Mouse (Mus musculus): ENCODE results near the gene Dgkh.
A peak's percentile ranks its signal among the peaks of the same experiment; 100 is the strongest.

Gene Dgkh

DNA sequence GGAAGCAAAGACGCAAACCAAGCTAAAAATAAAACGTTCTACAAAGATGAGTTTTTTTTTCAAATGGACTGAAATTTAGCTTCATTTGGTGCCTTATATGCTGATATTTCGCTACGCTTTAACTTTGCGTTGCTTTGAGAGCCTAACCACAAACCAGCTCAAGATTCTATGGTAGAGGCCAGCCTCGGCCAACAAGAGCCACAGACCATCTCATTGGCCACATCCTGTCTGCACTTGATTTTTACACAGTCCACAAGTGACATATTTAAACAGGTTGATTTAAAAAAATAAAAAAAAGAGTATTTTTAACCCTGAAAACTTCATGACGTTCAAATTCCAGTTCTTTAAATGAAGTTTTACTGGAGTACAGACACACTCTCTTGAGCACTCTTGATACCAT lies 16.5 kb downstream of the Dgkh start:
- no peak for DNase-seq

DNA sequence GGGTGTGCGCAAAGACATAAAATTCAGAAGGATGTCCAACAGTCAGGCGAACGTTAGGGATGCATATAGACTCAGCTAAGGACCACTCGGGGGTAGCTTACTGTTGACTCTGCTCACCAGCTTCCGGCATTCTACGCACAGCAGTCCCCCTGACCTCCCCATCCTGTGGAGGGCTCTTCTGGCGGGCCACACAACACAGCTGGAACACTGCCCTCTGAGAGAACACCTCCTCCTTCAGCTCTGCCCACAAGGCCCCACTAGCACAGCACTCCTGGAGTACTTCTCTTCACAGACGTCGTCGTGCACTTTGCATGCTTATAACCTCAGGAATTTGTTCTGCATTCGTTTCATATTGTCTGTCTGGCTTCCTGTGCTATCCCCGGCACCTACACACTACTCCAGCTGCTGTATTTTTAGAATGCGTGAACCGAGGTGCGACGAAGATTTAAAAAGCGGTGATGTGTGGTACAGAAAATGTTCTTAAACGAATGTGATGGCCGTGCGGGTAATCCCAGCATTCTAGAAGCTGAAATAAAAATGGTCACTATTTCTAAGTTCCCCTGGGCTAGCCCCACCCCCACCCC lies 19.9 kb downstream of the Dgkh start:
- no peak for DNase-seq

DNA sequence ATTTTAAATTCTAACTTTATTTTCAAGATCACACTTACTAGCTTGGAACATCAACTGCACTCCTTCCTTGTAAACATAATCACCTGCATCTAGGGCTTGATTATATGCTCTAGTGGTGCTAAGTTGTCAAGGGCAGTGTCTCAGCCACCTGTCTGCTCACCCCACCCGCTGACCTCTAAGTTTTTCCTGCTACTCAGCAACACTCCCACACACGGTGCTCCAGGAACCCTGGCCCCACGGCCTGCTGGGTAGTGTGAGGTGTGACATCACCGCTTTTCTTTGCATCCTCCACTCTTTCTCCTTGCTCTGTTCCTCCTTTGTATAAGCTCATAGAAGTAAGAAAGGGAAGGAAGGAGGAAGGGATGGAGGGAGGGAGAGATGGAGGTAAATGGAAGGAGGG lies 21.9 kb downstream of the Dgkh start:
- no peak for DNase-seq

DNA sequence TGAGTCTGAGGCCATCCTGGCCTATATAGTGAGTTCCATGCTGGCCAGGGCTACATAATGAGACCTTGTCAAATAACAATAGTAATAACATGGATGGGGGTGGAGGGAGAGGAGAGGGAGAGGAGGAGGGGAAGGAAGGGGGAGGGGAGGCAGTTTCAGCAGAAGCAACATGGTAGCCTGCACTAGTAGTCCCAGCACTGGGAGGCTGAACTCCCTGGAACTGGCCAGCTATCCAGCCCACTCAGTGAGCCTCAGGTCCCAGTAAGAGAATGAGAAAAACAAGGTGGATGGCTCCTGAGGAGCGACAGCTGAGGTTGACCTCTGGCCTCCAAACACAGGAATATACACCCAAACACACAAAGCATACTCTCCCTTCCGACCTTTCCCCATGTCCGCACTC lies 27.0 kb downstream of the Dgkh start:
- no peak for DNase-seq

DNA sequence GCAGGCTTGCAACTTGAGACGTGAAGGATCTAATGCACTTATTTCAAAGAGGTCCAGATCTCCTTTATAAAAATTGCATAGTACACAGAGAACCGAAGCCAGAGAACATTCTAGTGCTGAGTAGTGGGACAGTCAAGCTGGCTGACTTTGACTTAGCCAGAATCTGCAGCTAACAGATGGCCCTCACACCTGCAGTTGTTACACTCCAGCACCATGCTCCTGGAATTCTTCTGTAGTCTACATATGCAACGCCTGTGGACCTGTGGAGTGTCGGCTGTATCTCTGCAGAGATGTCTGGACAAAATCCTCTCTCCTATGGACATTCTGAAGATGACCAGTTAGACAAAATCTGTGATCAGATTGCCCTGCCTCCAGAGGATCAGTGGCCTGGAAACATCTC lies 28.6 kb downstream of the Dgkh start:
- DNase-seq, result no peak

DNA sequence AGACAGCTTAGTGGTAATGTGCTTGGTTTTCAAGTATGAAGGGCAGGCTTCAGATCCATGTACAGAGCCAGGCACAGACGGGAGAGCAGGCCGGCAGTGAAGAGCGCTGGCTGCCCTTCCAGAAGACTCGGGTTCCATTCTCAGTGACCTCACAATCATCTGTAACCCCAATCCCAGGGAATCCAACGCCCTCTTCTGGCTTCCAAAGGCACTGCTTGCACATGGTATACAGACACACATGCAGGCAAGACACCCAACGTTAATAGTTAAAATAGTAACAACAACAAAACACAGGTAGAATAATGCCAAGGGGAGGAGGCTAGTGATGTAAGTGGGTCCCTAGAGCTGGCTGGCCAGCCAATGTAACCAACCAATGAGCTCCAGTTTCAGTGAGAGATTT lies 29.2 kb downstream of the Dgkh start:
- no peak for DNase-seq

DNA sequence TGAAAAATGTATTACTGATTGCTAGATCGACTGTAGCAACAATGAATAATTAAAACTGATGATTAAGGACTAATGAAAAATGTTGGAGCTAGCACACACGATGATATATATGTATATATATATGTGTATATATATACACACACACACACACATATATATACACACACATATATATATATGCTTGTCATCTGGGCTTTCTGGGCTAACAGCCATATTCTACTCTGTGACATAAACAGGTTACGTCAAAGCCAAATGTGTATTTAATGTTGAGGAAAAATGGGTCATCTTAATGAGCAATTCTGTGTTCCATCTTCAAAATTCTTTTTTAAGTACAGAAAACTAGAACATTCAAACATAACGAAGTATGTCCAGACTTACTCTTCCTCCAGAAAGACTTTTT lies 30.5 kb downstream of the Dgkh start:
- no peak for DNase-seq

DNA sequence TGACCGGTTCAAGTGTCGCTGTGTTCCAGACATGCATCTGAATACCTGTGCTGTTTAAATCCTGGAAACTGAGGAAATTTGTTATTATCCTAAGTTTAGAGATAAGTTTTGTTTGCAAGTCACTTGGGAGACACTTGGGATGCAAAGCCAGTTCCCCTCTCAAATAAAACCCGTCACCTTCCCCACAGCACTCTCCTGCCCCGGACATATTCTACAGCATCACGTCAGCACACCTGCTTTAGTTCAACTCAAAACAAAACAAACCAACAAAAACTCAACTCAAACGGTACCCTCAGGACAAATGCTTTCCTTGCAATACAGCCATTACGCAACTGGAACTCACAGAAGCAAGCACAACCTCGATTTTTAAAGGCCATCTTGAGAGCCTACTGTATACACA lies 31.1 kb downstream of the Dgkh start:
- no peak for DNase-seq

DNA sequence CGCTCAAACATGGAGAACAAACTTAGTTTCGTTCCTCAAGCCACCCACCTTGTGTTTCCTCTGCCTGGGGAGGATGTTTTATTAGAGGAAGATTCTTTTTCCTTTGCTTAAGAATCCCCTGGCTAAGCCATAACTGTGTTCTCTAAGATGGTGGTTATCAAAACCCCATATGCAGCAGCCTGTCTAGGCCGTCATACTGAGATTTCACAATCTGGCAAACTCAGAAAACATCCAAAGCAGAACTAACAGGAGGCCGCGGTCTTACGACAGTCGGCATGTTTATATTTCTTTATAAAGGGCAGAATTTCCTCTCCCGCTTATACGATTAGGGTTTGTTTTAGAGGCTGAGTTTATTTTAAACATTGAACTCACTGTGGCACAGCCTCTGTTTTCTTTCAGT lies 31.5 kb downstream of the Dgkh start:
- no peak for DNase-seq

DNA sequence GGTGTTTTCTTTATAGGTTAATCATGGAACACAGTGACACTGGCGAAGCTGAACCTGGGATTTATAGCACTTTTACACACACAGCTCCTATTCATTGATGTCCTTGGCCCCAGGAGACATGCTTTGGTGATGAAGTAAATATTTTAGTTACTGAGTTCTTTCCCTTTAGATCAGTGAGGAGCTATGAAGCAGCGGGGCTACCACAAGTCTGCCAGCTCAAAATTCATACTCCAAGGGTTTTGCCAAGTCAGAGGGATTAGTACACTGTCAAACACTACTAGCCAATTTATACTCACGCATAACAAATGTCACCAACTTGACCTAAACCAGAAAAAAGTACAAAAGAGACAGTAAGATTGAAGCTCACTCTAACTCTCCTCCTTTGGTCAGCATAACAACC lies 32.9 kb downstream of the Dgkh start:
- DNase-seq, result no peak

DNA sequence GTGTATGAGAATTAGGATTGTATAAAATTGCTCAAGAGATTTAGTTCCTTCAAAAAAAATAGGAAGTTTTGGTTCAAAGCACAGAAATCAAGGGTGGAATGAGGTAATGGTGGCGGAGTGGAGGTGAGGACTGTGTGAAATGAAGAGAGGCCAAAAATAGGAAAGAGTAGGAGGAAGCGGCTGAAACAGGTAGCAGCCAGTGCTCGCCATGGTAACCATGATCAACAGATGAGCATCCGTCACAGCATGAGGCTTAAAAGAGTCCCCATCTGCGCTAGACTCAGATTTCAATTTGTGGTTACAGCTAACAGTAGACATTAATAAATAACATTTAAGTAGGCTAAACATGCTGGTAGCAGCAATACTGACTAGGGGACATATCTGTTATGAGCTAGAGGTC lies 33.4 kb downstream of the Dgkh start:
- DNase-seq, result no peak

DNA sequence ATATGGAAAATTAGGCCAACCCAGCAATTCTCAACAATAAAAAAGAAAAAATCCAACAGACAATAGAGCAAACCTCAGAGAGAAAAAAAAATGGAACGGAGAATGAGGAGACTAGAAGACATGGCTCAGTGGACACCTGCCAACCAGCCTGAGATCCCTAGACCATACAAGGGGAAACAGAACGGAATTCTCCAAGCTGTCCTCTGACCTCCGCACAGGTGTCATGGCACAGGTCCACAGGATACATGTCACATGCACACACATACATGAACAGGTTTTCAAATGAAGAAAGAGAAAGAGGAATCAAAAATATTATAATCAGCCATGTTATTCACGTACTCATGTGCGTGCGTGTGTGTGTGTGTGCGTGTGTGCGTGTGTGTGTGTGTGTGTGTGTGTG lies 38.5 kb downstream of the Dgkh start:
- no peak for DNase-seq

DNA sequence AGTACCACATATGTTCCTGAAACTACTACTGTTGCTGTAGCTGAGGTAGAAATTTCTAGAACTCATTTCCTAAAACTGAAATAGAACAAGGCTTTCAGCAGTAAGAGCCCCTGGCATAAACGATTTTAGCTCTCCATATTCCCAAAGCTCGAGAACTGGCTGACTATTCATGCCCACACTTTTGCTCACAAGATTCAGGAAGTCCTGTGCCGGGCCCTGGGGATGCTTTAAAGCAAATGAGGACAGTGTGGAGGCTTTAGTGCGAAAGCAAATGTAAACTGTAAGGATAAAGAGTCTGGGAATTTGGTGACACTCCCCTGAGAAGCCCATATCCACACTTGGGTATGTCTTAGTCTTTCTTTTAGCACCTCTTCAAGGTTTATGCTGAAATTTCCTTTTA lies 40.0 kb downstream of the Dgkh start:
- DNase-seq, result no peak

DNA sequence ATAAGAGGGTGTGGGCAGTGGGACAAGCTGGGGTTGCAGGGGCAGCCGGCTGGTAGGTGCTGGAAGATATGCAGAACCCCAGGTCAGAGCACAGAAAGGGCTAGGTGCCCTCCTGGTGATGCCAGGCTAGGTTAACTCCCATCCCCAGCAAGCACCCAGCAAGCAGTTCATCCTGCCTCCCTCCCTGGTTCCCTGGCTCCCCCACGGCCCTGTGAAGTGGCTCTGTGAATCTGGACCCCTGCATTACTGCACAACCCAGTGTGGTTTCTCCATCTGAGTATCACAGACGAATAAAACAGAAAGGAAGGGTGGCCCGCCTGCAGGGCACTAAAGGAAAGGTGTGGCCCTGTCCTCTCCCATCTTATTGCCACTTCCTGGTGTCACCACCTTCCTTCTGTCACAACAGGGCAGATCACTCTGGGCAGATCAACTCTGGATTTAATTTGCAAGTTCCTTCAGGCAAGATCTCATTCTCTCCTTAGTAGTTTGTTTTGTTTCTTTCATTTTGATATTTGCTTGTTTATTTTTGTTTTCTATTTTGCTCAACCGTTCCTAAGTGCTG lies 40.6 kb downstream of the Dgkh start:
- DNase-seq, result no peak

DNA sequence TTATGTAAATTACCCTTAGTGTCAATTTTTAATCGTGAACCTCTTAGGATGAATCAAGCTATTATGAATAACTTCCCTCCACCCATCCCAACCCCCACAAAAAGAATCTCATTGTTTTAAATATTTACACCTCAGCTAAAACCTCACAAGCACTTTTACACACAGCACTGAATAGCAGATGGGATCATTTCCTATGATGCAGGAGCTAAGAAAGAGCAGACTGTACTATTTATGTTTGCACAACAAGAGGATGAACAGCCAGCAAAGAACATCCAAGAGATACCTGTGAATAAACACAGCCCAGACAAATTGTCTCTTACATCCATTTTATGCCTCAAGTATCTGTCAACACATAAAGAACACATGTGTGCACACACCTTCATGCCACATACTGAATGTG lies 41.7 kb downstream of the Dgkh start:
- no peak for DNase-seq

DNA sequence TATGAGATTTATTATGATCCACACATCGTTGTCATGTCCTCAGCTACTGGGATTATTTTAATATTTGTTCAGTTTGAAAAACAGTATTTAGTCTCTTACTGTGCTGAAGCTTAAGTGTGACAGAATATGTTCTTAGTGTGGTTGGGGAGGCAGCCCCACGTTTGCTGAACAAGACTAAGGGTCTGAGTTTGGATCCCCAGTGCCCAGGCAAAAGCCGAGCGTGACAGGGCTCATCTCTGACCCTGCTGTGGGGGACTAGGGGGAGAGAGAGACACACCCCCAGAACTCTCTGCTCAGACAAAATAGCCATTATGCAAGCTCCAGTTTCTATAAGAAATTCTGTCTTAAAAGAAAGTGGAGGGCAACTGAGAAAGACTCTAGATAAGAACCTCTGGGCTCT lies 42.2 kb downstream of the Dgkh start:
- DNase-seq, result no peak

DNA sequence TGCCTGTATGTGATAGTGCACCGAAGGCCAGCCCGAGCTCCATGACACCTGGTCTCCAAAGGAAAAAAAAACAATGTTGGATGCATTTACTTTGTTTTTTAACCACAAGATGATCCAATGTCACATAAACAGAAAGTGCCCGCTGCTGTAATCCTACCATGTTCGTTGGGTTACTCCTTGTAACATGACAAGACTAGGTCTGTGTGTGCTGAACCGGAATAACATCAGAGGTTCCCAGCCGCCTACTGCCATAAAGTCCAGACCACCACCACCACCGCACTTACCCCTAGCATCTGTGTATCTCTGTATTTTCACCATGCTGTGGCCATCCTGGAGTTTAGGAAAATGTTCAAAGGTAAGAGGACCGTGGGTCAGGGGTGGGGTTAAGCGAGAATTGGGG lies 42.6 kb downstream of the Dgkh start:
- no peak for DNase-seq

DNA sequence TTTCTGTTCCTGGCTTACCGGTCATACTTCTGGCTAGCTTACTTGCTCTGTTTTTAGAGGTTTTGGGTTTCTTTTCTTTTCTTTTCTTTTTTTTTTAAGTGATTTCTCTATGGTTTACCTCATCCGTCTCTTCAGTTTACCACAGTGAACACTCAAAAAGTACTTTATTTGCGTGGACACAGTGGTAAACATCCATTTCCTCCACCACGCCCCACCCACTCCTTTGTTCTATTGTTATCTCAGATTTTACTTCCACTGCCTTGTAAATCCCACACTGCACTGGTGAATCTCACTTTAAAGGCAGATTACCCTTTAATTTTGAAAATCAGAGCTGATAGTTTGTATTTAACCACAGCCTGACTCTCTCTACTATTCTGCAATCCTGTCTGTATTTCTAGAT lies 44.9 kb downstream of the Dgkh start:
- DNase-seq, result no peak

DNA sequence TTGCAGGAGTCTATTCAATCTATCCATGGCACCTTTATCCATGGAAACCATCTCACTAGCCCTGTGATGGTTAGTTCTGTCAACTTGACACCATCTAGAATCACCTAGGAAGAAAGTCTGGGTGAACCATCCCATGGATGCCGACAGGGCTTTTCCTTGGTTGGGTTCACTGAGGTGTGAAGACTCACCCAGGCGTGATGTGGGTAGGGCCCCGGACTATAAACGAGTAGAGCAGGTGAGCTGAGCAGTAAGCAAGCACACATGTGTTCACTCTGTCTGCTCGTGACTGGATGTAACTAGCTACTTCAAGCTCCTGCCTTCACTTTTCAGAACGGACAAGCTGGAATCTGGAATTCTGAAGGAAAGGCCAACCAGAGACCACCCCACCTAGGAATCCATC lies 45.9 kb downstream of the Dgkh start:
- DNase-seq, result no peak

DNA sequence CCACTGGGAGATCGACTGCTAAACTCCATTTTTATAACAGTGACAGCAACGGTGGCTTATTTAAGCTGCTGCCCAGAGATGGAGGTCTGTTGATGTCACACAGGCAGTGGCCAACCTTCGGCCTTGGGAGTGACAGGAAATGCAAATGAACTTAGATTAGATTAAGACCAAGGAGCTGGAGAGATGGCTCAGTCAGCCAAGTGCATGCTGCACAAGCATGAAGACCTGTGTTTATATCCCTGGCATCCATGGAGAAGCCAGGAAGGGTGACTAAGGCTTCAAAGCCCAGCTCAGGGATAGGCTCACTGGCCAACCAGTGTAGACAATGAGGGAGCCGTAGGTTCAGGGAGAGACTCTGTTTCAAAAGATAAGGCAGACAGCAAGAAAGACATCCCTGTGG lies 48.4 kb downstream of the Dgkh start:
- no peak for DNase-seq

DNA sequence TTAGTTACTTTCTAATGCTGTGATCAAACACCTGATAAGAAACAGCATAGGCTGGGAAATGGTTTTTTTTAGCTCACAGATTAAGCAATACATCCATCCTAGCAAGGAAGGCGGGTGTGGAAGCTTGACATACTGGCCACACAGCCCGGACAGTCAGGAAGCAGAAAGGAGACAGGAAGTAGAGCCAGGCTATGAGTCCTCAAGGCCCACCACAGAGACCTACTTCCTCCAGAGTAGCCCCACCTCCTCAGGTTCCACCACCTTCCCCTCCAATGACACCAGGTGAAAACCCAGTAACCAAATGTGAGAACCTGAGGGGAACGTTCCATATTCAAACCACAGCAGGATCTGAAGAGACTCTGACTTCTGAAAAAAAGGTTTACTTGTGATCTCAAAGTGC lies 53.6 kb downstream of the Dgkh start:
- peak in 1 of 2 experiments; percentile 17 for DNase-seq

DNA sequence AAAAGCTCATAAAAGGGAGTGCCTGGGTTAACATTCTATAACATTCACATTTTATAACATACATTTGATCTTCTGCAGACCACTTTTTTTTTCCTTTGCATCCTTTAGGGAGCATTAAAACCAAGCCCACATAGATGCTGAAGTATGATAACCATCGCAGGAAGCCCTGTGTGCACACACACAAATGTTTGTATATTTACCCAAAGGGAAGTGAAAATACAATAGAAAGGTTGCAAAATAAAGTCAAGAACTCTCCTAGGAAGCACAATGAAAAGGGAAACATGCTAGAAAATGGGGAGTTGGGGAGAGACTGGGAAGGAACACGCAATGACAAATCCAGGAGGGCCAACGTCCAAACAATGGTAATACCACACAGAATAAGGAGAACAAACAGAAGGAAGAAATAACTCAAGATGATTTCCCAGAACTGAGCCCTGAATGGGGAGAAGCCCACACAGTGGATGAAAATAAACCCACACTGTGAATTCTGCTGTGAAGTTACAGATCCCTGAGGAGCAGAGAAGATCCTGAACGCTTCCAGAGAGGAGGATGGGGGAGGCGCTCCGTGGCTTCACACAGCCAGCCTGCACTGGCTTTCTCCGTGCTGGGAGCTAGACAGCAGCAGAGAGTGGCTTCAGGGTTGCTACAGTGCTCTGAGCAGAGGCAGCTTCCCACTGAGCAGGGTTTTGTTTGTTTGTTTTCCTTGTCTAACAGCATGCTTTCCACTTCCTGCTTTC lies 54.6 kb downstream of the Dgkh start:
- DNase-seq, result no peak

DNA sequence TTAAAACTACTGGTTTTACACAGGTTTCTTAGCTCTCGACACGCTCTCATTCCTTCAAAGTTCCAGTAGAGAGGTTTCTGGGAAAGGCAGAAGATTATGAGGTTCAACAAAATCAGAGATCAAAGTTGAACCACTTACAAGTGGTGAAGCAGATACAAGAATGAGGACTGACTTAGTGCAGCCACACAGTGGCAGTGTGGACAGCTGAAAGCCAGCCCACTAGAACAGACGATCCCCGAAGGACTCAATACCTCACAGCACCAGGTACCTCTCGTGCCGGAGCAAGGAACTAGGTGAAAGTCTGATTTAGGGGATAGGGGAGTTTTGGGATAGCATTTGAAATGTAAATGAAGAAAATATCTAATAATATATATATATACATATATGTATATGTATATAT lies 56.1 kb downstream of the Dgkh start:
- no peak for DNase-seq

DNA sequence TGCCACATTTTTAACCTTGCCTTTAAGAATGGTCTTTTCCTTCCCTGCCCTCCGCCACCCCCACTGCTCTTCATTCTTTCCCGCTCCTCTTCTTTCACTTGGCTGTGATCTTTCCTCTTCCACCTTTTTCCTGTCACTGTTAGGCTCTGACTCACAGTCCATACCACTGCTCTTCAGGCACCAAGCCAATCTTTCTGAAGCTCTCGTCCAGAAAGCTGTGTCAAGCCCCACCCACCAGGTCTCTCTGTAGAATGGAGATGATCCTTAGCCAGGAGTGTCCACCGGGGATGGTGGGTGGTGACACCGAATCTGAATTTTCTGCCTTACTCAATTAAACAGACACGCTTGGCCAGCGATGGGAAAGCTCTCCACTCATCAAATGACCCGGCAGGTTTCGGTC lies 58.0 kb downstream of the Dgkh start:
- no peak for DNase-seq

DNA sequence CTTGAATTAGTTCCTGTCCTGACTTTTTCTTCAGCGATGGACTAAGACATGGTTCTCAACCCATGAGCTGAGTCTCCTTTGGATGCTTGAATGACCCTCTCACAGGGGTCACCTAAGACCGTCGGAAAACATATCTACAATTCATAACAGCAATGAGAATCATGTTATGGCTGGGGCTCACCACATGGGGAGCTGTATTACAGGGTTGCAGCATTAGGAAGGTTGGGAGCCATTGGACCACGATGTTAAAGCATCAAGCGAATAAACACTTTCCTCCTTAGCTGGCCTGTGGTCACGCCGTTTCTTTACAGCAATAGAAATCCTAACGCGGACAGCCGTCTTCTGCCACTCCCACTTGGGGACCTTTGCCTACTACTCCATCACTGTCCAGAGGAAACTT lies 62.6 kb downstream of the Dgkh start:
- DNase-seq, result peak in 1 of 2 experiments; percentile 5
